Mouse (Mus musculus): ENCODE results near the gene Gm6337. TPM values are rescaled to one million over a fixed set of nuclear protein-coding genes. Genes with fewer than 3 reads are reported as not detected.
"Not testable (repeated sequence)": the region's sequence is repeated elsewhere in the genome, so short reads cannot be mapped to it uniquely, and the experiment has no call there.

The Gm6337 gene
- not detected in 2 replicates for total RNA-seq (2014; rRNA removed; ENCODE audit: low replicate concordance)
- polyA plus RNA-seq (2015; fragmentation: Nextera tagmentation; extraction: Ambion mirVana) = not detected in 2 replicates

DNA sequence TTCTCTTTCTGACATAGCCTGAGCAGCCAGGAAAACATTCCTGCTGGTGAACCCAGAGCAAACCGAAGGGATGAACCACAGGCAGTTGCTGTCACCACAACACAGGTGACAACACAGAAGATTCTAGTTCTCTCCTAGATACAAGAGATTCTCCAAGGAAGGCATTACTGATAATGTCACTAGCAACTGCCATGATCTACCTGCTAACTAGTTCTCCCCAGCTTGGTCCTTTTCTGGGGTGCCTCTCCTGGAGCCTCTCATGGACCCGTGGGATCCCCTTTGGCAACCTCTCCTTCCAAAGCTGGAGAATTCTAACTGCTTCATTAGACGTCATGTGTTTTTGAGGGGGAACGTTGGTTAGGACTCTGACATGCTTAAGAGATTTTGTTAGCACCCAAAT lies at the start of gene Gm6337:
Gm6337 (minus strand) TSS at position 101 of the 400 bp plus-strand sequence.
- not testable (repeated sequence) for H3K9me3 ChIP-seq (replicated peaks; ENCODE audit: control insufficient read depth, low read length); DNase-seq (ENCODE audit: low spot score); H3K9ac ChIP-seq (replicated peaks; ENCODE audit: low read depth, low read length); H3K4me1 ChIP-seq (ENCODE audit: control insufficient read depth, insufficient read depth); H3K27ac ChIP-seq (ENCODE audit: low read depth); H3K4me2 ChIP-seq (ENCODE audit: low read depth, low read length); ATAC-seq (ENCODE audit: insufficient read depth, low read depth); H3K36me3 ChIP-seq (replicated peaks; ENCODE audit: control insufficient read depth, insufficient read depth, low read length); H3K27me3 ChIP-seq (ENCODE audit: control insufficient read depth, insufficient read depth, low read length); H3K4me3 ChIP-seq (ENCODE audit: low read depth, low read length)
- WGBS = 65% methylated on average over 2 of the region's 4 CpGs

DNA sequence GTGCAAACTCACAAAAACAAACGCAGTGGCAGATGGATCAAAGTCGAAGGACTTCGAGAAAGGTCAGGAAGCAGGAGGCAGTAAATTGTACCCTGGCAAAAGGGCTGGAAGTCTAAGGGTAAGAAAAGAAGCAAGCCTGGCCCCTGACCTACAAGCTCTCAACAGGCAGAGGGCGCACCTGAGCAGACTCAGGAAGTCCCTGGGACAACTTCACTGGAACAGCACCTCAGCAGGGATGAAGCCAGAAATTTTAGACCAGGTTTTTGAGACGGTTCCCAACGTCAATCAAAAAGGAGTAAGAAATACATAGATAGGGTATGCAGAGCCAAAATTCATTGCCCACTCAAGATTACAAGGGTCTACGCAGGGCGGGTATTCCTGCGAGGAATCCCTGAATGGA lies 49.4 kb upstream of the Gm6337 start:
- not testable (repeated sequence) for H3K4me1 ChIP-seq (ENCODE audit: control insufficient read depth, insufficient read depth); H3K9me3 ChIP-seq (replicated peaks; ENCODE audit: control insufficient read depth, low read length); ATAC-seq (ENCODE audit: insufficient read depth, low read depth); DNase-seq (ENCODE audit: low spot score); H3K27ac ChIP-seq (ENCODE audit: low read depth); H3K9ac ChIP-seq (replicated peaks; ENCODE audit: low read depth, low read length); H3K27me3 ChIP-seq (ENCODE audit: control insufficient read depth, insufficient read depth, low read length); H3K36me3 ChIP-seq (replicated peaks; ENCODE audit: control insufficient read depth, insufficient read depth, low read length)
- WGBS = 12% methylated on average over 8 of the region's 9 CpGs
- Histone ChIP-seq H3K4me2 (ENCODE audit: low read depth, low read length) (peak overlapping the region; percentile 49), H3K4me3 (ENCODE audit: low read depth, low read length) (peak overlapping the region; percentile 32; the same call in 1 of the 2 replicates)

DNA sequence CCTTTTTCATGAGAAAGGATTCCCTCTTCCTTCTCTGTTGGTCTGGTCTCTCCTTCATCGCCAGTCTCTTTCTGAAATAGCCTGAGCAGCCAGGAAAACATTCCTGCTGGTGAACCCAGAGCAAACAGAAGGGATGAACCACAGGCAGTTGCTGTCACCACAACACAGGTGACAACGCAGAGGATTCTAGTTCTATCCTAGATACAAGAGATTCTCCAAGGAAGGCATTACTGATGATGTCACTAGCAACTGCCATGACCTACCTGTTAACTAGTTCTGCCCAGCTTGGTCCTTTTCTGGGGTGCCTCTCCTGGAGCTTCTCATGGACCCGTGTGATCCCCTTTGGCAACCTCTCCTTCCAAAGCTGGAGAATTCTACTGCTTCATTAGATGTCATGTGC lies 35.8 kb upstream of the Gm6337 start, which contains the start of gene Gm8206:
Gm8206 (minus strand) TSS at position 101 of the 400 bp plus-strand sequence.
- H3K27ac ChIP-seq (ENCODE audit: low read depth); H3K4me3 ChIP-seq (ENCODE audit: low read depth, low read length); H3K36me3 ChIP-seq (replicated peaks; ENCODE audit: control insufficient read depth, insufficient read depth, low read length); H3K9ac ChIP-seq (replicated peaks; ENCODE audit: low read depth, low read length); H3K4me2 ChIP-seq (ENCODE audit: low read depth, low read length); ATAC-seq (ENCODE audit: insufficient read depth, low read depth); H3K27me3 ChIP-seq (ENCODE audit: control insufficient read depth, insufficient read depth, low read length); H3K4me1 ChIP-seq (ENCODE audit: control insufficient read depth, insufficient read depth); DNase-seq (ENCODE audit: low spot score); H3K9me3 ChIP-seq (replicated peaks; ENCODE audit: control insufficient read depth, low read length): not testable (repeated sequence)
- 61% methylated on average over 2 of the region's 3 CpGs for WGBS

Other genes with a start within 250 kb of the Gm6337 start
- gene Gm3424, start 227.9 kb downstream of the Gm6337 start, total RNA-seq (2014; rRNA removed; ENCODE audit: low replicate concordance) = not detected in 2 replicates
- not detected in 2 replicates for gene Gm3424, start 227.9 kb downstream of the Gm6337 start, polyA plus RNA-seq (2015; fragmentation: Nextera tagmentation; extraction: Ambion mirVana)
- not detected in 2 replicates for gene Gm8237, start 177.9 kb downstream of the Gm6337 start, total RNA-seq (2014; rRNA removed; ENCODE audit: low replicate concordance)
- gene Gm8237, start 177.9 kb downstream of the Gm6337 start, polyA plus RNA-seq (2015; fragmentation: Nextera tagmentation; extraction: Ambion mirVana) = 0.10 and 0.11 TPM in 2 replicates
- gene Gm3248, start 96.5 kb downstream of the Gm6337 start, total RNA-seq (2014; rRNA removed; ENCODE audit: low replicate concordance) = not detected in 2 replicates
- 0.22 and 0.23 TPM in 2 replicates for gene Gm3248, start 96.5 kb downstream of the Gm6337 start, polyA plus RNA-seq (2015; fragmentation: Nextera tagmentation; extraction: Ambion mirVana)
- gene Gm3453, start 79.1 kb downstream of the Gm6337 start, total RNA-seq (2014; rRNA removed; ENCODE audit: low replicate concordance) = not detected in 2 replicates
- not detected in 2 replicates for gene Gm3453, start 79.1 kb downstream of the Gm6337 start, polyA plus RNA-seq (2015; fragmentation: Nextera tagmentation; extraction: Ambion mirVana)
- not detected in 2 replicates for gene Gm8206, start 35.7 kb upstream of the Gm6337 start, total RNA-seq (2014; rRNA removed; ENCODE audit: low replicate concordance)
- 0.11 and 0.23 TPM in 2 replicates for gene Gm8206, start 35.7 kb upstream of the Gm6337 start, polyA plus RNA-seq (2015; fragmentation: Nextera tagmentation; extraction: Ambion mirVana)
- 0.31 and 3.8 TPM in 2 replicates for gene Gm3468, start 50.4 kb upstream of the Gm6337 start, total RNA-seq (2014; rRNA removed; ENCODE audit: low replicate concordance)
- 0.62 and 1.1 TPM in 2 replicates for gene Gm3468, start 50.4 kb upstream of the Gm6337 start, polyA plus RNA-seq (2015; fragmentation: Nextera tagmentation; extraction: Ambion mirVana)
- gene Gm3476, start 67.5 kb upstream of the Gm6337 start, total RNA-seq (2014; rRNA removed; ENCODE audit: low replicate concordance) = not detected in 2 replicates
- gene Gm3476, start 67.5 kb upstream of the Gm6337 start, polyA plus RNA-seq (2015; fragmentation: Nextera tagmentation; extraction: Ambion mirVana) = not detected in 2 replicates
- gene Gm21560, start 161.0 kb upstream of the Gm6337 start, total RNA-seq (2014; rRNA removed; ENCODE audit: low replicate concordance) = 0.27 TPM in 1 of 2 replicates, not detected in the other
- not detected in 2 replicates for gene Gm21560, start 161.0 kb upstream of the Gm6337 start, polyA plus RNA-seq (2015; fragmentation: Nextera tagmentation; extraction: Ambion mirVana)
- 2.4 TPM in 1 of 2 replicates, not detected in the other for gene Gm3411, start 229.0 kb upstream of the Gm6337 start, total RNA-seq (2014; rRNA removed; ENCODE audit: low replicate concordance)
- 1.0 and 1.1 TPM in 2 replicates for gene Gm3411, start 229.0 kb upstream of the Gm6337 start, polyA plus RNA-seq (2015; fragmentation: Nextera tagmentation; extraction: Ambion mirVana)
- gene Gm21103, start 246.6 kb upstream of the Gm6337 start, total RNA-seq (2014; rRNA removed; ENCODE audit: low replicate concordance) = not detected in 2 replicates
- gene Gm21103, start 246.6 kb upstream of the Gm6337 start, polyA plus RNA-seq (2015; fragmentation: Nextera tagmentation; extraction: Ambion mirVana) = 0.15 TPM in 1 of 2 replicates, not detected in the other

All from heart, postnatal 0 days (tissue).